Mouse (Mus musculus) embryonic fibroblast, embryonic 13.5 days (primary cell): Measurements from ENCODE around the gene Dhx16.

ENCODE experiments used
- CTCF ChIP-seq: IDR thresholded peaks from 2 replicates; pipeline ENCODE4 v1.5.1; 2011; ENCODE audit warnings: mild to moderate bottlenecking, control low read depth, low read length, moderate library complexity, borderline replicate concordance; ENCODE audit not compliant: insufficient read depth
- POLR2A ChIP-seq: IDR thresholded peaks from 2 replicates; pipeline ENCODE4 v1.6.1; 2011; ENCODE audit warnings: low read depth, mild to moderate bottlenecking, control low read depth, low read length, moderate library complexity

DNA sequence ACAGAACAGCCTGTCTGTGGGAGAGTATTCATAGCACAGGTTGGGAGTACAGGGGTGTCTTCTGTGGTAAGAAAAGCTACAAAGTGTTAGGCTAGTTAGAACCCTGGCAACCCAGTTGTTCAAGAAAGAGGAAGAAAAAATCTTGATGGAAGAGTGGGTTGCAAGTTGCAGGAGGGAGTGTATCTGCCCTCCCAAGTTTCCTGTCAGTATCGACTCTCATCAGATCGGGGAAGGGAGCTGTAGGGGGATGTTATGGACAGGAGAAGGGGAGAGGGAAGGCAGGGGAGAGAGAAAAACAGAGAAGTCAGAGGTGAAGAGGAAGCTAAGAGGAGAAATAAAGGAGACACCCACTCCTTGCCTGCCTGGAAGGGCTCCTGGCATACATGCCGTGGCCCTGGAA, 21.0 kb downstream of the Dhx16 start:
- TF ChIP-seq POLR2A: no peak
- no peak for TF ChIP-seq CTCF
